Mouse (Mus musculus): ENCODE data around the gene Cdh23. TPM values are rescaled to one million over a fixed set of nuclear protein-coding genes. Genes with fewer than 3 reads are reported as not detected.
"Not testable (repeated sequence)": the region's sequence is repeated elsewhere in the genome, so short reads cannot be mapped to it uniquely, and the experiment has no call there.

Cdh23 gene
- total RNA-seq, 1 experiment: 2.3 TPM

- in situ Hi-C loops (cut with MboI; ENCODE audit: low sequenced_read_pairs in 2 of 2, unreplicated experiment in 2 of 2): no loop called here
- Histone ChIP-seq H3K9ac (ENCODE audit: insufficient read depth, low read depth, low read length, poor library complexity, severe bottlenecking) (no peak overlapping the region), H3K27ac (ENCODE audit: insufficient read depth, low read depth, low read length, poor library complexity, severe bottlenecking) (no peak overlapping the region), H3K36me3 (ENCODE audit: control insufficient read depth, insufficient read depth, low read length, poor library complexity, severe bottlenecking) (peaks cover 16% of the 10 kb centered on the region; the same call in 1 of the 2 replicates), H3K9me3 (ENCODE audit: control insufficient read depth, insufficient read depth, low read depth, low read length) (peaks cover 4% of the 10 kb centered on the region; the same call in 1 of the 2 replicates), H3K4me3 (ENCODE audit: insufficient read depth in 1 of 2, low read depth in 1 of 2, low read length in 2 of 2, poor library complexity in 1 of 2, severe bottlenecking in 1 of 2) (no peak overlapping the region), H3K4me1 (ENCODE audit: control insufficient read depth in 2 of 2, insufficient read depth in 2 of 2, low read length in 2 of 2, poor library complexity in 1 of 2) (peaks cover 1 to 10% of the 10 kb centered on the region in 2 experiments; a peak in 3 of 4 replicates)
- TF ChIP-seq HCFC1 (IDR thresholded peaks at IDR 0.05; ENCODE audit: borderline replicate concordance, insufficient read depth, low read length) (no peak), ZNF384 (IDR thresholded peaks at IDR 0.05; ENCODE audit: low read depth, low read length) (no peak), MAFK (IDR thresholded peaks at IDR 0.05; ENCODE audit: insufficient read depth, low read depth, low read length) (no peak), CHD2 (IDR thresholded peaks at IDR 0.05; ENCODE audit: low read depth, low read length) (no peak), ZC3H11A (IDR thresholded peaks at IDR 0.05; ENCODE audit: borderline replicate concordance, low read depth, low read length) (no peak)
- DNase-seq (ENCODE audit: low read depth, low spot score): no peak
Observed at GRCm38 (mm10) chr10:60718491-60718890, 22.2 kb upstream of the Cdh23 start.

GRCm38 (mm10) chr10:60716449-60716848, 20.2 kb upstream of the Cdh23 start:
- in situ Hi-C loops (cut with MboI; ENCODE audit: low sequenced_read_pairs in 2 of 2, unreplicated experiment in 2 of 2): no loop called here
- Histone ChIP-seq H3K4me1 (ENCODE audit: control insufficient read depth in 2 of 2, insufficient read depth in 2 of 2, low read length in 2 of 2, poor library complexity in 1 of 2) (peaks cover 0 to 5% of the 10 kb centered on the region in 2 experiments; a peak in 2 of 4 replicates), H3K27ac (ENCODE audit: insufficient read depth, low read depth, low read length, poor library complexity, severe bottlenecking) (no peak overlapping the region), H3K9me3 (ENCODE audit: control insufficient read depth, insufficient read depth, low read depth, low read length) (peaks cover 5% of the 10 kb centered on the region; the same call in 1 of the 2 replicates), H3K4me3 (ENCODE audit: insufficient read depth in 1 of 2, low read depth in 1 of 2, low read length in 2 of 2, poor library complexity in 1 of 2, severe bottlenecking in 1 of 2) (no peak overlapping the region), H3K9ac (ENCODE audit: insufficient read depth, low read depth, low read length, poor library complexity, severe bottlenecking) (no peak overlapping the region), H3K36me3 (ENCODE audit: control insufficient read depth, insufficient read depth, low read length, poor library complexity, severe bottlenecking) (peaks cover 16% of the 10 kb centered on the region; the same call in 1 of the 2 replicates)
- TF ChIP-seq CHD2 (IDR thresholded peaks at IDR 0.05; ENCODE audit: low read depth, low read length): no peak
- no peak for TF ChIP-seq MAFK (IDR thresholded peaks at IDR 0.05; ENCODE audit: insufficient read depth, low read depth, low read length)
- no peak for TF ChIP-seq ZNF384 (IDR thresholded peaks at IDR 0.05; ENCODE audit: low read depth, low read length)
- TF ChIP-seq HCFC1 (IDR thresholded peaks at IDR 0.05; ENCODE audit: borderline replicate concordance, insufficient read depth, low read length): no peak
- no peak for TF ChIP-seq ZC3H11A (IDR thresholded peaks at IDR 0.05; ENCODE audit: borderline replicate concordance, low read depth, low read length)
- no peak for DNase-seq (ENCODE audit: low read depth, low spot score)

DNA sequence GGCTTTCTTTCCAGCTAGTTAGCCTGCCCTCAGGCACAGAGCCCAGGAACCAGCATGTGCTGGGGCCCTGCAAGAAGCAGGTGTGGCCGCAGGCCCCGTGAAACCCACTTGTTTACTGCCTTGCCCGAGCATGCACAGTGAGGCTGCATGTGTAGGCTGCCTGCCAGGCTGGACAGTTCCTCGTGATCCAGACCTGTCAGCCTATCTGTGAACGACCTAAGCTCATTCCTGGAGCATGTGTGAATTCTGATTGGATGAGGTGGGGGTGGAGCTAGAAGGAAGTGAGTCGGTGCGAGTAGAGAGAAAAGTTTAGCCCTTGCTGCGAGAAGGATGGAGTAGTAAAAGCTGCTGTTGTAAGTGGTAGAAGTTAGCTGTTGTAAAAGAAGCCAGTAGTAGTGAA, 16.0 kb upstream of the Cdh23 start:
- DNase-seq (ENCODE audit: low read depth, low spot score); in situ Hi-C loops (cut with MboI; ENCODE audit: low sequenced_read_pairs in 2 of 2, unreplicated experiment in 2 of 2); H3K4me3 ChIP-seq (ENCODE audit: insufficient read depth in 1 of 2, low read depth in 1 of 2, low read length in 2 of 2, poor library complexity in 1 of 2, severe bottlenecking in 1 of 2); H3K27ac ChIP-seq (ENCODE audit: insufficient read depth, low read depth, low read length, poor library complexity, severe bottlenecking); H3K4me1 ChIP-seq (ENCODE audit: control insufficient read depth in 2 of 2, insufficient read depth in 2 of 2, low read length in 2 of 2, poor library complexity in 1 of 2); H3K9me3 ChIP-seq (ENCODE audit: control insufficient read depth, insufficient read depth, low read depth, low read length); H3K9ac ChIP-seq (ENCODE audit: insufficient read depth, low read depth, low read length, poor library complexity, severe bottlenecking): not testable (repeated sequence)
- H3K36me3 ChIP-seq (ENCODE audit: control insufficient read depth, insufficient read depth, low read length, poor library complexity, severe bottlenecking): peaks cover 16% of the 10 kb centered on the region; the same call in 1 of the 2 replicates

DNA sequence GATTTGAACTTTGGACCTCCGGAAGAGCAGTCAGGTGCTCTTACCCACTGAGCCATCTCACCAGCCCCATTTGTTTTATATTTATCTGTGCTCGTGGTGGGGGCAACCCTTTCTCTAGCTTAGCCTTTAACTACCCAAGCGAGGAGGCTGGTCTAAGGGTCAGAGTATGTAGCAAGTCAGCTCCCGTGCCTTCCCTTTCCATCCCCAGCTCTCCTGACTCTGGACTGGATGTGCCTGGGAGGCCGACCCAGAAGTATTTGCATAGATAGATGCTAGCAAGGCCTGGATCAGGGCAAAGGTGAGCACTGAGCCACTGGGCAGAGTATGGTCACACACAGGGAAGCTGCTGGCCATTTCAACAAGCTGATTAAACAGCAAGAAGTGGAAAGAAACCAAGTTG, 12.5 kb upstream of the Cdh23 start:
- peaks cover 1% of the 10 kb centered on the region; the same call in 1 of the 2 replicates for H3K9me3 ChIP-seq (ENCODE audit: control insufficient read depth, insufficient read depth, low read depth, low read length)
- no peaks in the 10 kb centered on the region for H3K4me1 ChIP-seq (ENCODE audit: control insufficient read depth in 2 of 2, insufficient read depth in 2 of 2, low read length in 2 of 2, poor library complexity in 1 of 2)
- no peak overlapping the region for H3K4me3 ChIP-seq (ENCODE audit: insufficient read depth in 1 of 2, low read depth in 1 of 2, low read length in 2 of 2, poor library complexity in 1 of 2, severe bottlenecking in 1 of 2)
- H3K36me3 ChIP-seq (ENCODE audit: control insufficient read depth, insufficient read depth, low read length, poor library complexity, severe bottlenecking): no peaks in the 10 kb centered on the region
- in situ Hi-C loops (cut with MboI; ENCODE audit: low sequenced_read_pairs in 2 of 2, unreplicated experiment in 2 of 2): no loop called here
- H3K9ac ChIP-seq (ENCODE audit: insufficient read depth, low read depth, low read length, poor library complexity, severe bottlenecking): no peak overlapping the region
- no peak overlapping the region for H3K27ac ChIP-seq (ENCODE audit: insufficient read depth, low read depth, low read length, poor library complexity, severe bottlenecking)
- no peak for TF ChIP-seq ZNF384 (IDR thresholded peaks at IDR 0.05; ENCODE audit: low read depth, low read length)
- TF ChIP-seq MAFK (IDR thresholded peaks at IDR 0.05; ENCODE audit: insufficient read depth, low read depth, low read length): no peak
- no peak for TF ChIP-seq HCFC1 (IDR thresholded peaks at IDR 0.05; ENCODE audit: borderline replicate concordance, insufficient read depth, low read length)
- TF ChIP-seq CHD2 (IDR thresholded peaks at IDR 0.05; ENCODE audit: low read depth, low read length): no peak
- no peak for TF ChIP-seq ZC3H11A (IDR thresholded peaks at IDR 0.05; ENCODE audit: borderline replicate concordance, low read depth, low read length)
- DNase-seq (ENCODE audit: low read depth, low spot score): no peak

GRCm38 (mm10) chr10:60706268-60706667, 10.0 kb upstream of the Cdh23 start:
- in situ Hi-C loops (cut with MboI; ENCODE audit: low sequenced_read_pairs in 2 of 2, unreplicated experiment in 2 of 2): no loop called here
- no peak overlapping the region for H3K27ac ChIP-seq (ENCODE audit: insufficient read depth, low read depth, low read length, poor library complexity, severe bottlenecking)
- no peaks in the 10 kb centered on the region for H3K4me1 ChIP-seq (ENCODE audit: control insufficient read depth in 2 of 2, insufficient read depth in 2 of 2, low read length in 2 of 2, poor library complexity in 1 of 2)
- H3K9ac ChIP-seq (ENCODE audit: insufficient read depth, low read depth, low read length, poor library complexity, severe bottlenecking): no peak overlapping the region
- H3K9me3 ChIP-seq (ENCODE audit: control insufficient read depth, insufficient read depth, low read depth, low read length): no peaks in the 10 kb centered on the region
- no peaks in the 10 kb centered on the region for H3K36me3 ChIP-seq (ENCODE audit: control insufficient read depth, insufficient read depth, low read length, poor library complexity, severe bottlenecking)
- DNase-seq (ENCODE audit: low read depth, low spot score): no peak
- H3K4me3 ChIP-seq (ENCODE audit: insufficient read depth in 1 of 2, low read depth in 1 of 2, low read length in 2 of 2, poor library complexity in 1 of 2, severe bottlenecking in 1 of 2): no peak overlapping the region
- TF ChIP-seq MAFK (IDR thresholded peaks at IDR 0.05; ENCODE audit: insufficient read depth, low read depth, low read length): no peak
- no peak for TF ChIP-seq ZNF384 (IDR thresholded peaks at IDR 0.05; ENCODE audit: low read depth, low read length)
- no peak for TF ChIP-seq ZC3H11A (IDR thresholded peaks at IDR 0.05; ENCODE audit: borderline replicate concordance, low read depth, low read length)
- no peak for TF ChIP-seq CHD2 (IDR thresholded peaks at IDR 0.05; ENCODE audit: low read depth, low read length)
- TF ChIP-seq HCFC1 (IDR thresholded peaks at IDR 0.05; ENCODE audit: borderline replicate concordance, insufficient read depth, low read length): no peak
